Mouse (Mus musculus) intestine, embryonic 14.5 days (tissue): ENCODE data around the gene Napsa. TPM values are rescaled to one million over a fixed set of nuclear protein-coding genes. Genes with fewer than 3 reads are reported as not detected.

Experiments used
- ATAC-seq: fragments of 200-750 bp; cut with Nextera tagmentation; replicated peaks from 2 replicates; pipeline ENCODE4 v1.8.0; 2017; ENCODE audit warnings: low read depth, moderate number of reproducible peaks, moderate TSS enrichment, moderate library complexity; ENCODE audit not compliant: low FRiP score, low TSS enrichment
- DNase-seq: peaks from one replicate; pipeline ENCODE4 v3.0.0-alpha.2; 2018; ENCODE audit warnings: low spot score
- H3K27ac ChIP-seq: fragments of 300-500 bp; sonication (generic); 2 replicates; pipeline ENCODE4 v1.5.1; 2014; ENCODE audit warnings: low read depth, mild to moderate bottlenecking, control low read depth
- H3K27me3 ChIP-seq: fragments of 300-500 bp; sonication (generic); replicated peaks from 2 replicates; pipeline ENCODE4 v1.6.1; 2014; ENCODE audit warnings: low read length, control low read depth; ENCODE audit not compliant: control insufficient read depth, insufficient read depth
- H3K36me3 ChIP-seq: fragments of 300-500 bp; sonication (generic); 2 replicates; pipeline ENCODE4 v1.6.1; 2014; ENCODE audit warnings: low read length, control low read depth; ENCODE audit not compliant: control insufficient read depth, insufficient read depth
- H3K4me1 ChIP-seq: fragments of 300-500 bp; sonication (generic); replicated peaks from 2 replicates; pipeline ENCODE4 v1.6.1; 2014; ENCODE audit warnings: low read length, control low read depth, mixed read lengths; ENCODE audit not compliant: control insufficient read depth, insufficient read depth
- H3K4me2 ChIP-seq: fragments of 300-500 bp; sonication (generic); 2 replicates; pipeline ENCODE4 v1.6.1; 2014; ENCODE audit warnings: low read length
- H3K4me3 ChIP-seq: fragments of 300-500 bp; sonication (generic); 2 replicates; pipeline ENCODE4 v1.5.1; 2014; ENCODE audit warnings: low read depth, low read length, control low read depth, mixed read lengths
- H3K9ac ChIP-seq: fragments of 300-500 bp; sonication (generic); 2 replicates; pipeline ENCODE4 v1.6.1; 2014; ENCODE audit warnings: mild to moderate bottlenecking, low read length
- H3K9me3 ChIP-seq: fragments of 300-500 bp; sonication (generic); 2 replicates; pipeline ENCODE4 v1.6.1; 2016; ENCODE audit warnings: low read length, control low read depth; ENCODE audit not compliant: control insufficient read depth
- WGBS: fragments of 180-500 bp; shearing (Covaris S2); extraction: QIAGEN DNeasy Blood & Tissue Kit; methylation state at CpG from one replicate; pipeline ENCODE4 v1.1.7; 2014; 5-methylcytosine and 5-hydroxymethylcytosine counted together
- polyA plus RNA-seq: library from polyadenylated mRNA; unstranded; fragments of >200 nt; fragmentation: Nextera tagmentation; extraction: Ambion mirVana; gene quantifications from 2 replicates; pipeline ENCODE4 v1.2.1, GENCODE M21; 2014

Napsa gene
- polyA plus RNA-seq, 1 experiment from 2014 or later, result 1.7 TPM

GRCm38 (mm10) chr7:44587676-44588075 lies 15.5 kb downstream of the Napsa start:
- no peak for ATAC-seq
- Histone ChIP-seq H3K9me3 (no peaks in the 10 kb centered on the region), H3K27me3 (peaks cover 75% of the 10 kb centered on the region), H3K36me3 (no peaks in the 10 kb centered on the region), H3K4me3 (no peak overlapping the region), H3K4me2 (0 out of 2 replicates have a peak overlapping the region, but pooled peaks have one; percentile 39), H3K4me1 (peaks cover 15% of the 10 kb centered on the region), H3K9ac (no peak overlapping the region), H3K27ac (no peak overlapping the region)
- no peak for DNase-seq
- 44% methylated on average over 6 of the region's 6 CpGs for whole genome bisulfite sequencing

GRCm38 (mm10) chr7:44588338-44588737 lies 16.2 kb downstream of the Napsa start:
- H3K27me3 ChIP-seq, result peaks cover 82% of the 10 kb centered on the region
- H3K4me3 ChIP-seq, result no peak overlapping the region; the same call in 1 of the 2 replicates
- peak overlapping the region; percentile 66 for H3K4me2 ChIP-seq
- no peak for DNase-seq
- H3K27ac ChIP-seq, result no peak overlapping the region
- H3K9me3 ChIP-seq, result no peaks in the 10 kb centered on the region
- 12% methylated on average over 12 of the region's 12 CpGs for WGBS
- H3K4me1 ChIP-seq, result peaks cover 15% of the 10 kb centered on the region
- no peak overlapping the region for H3K9ac ChIP-seq
- no peaks in the 10 kb centered on the region for H3K36me3 ChIP-seq
- no peak for ATAC-seq

GRCm38 (mm10) chr7:44589149-44589548 lies 17.0 kb downstream of the Napsa start:
- Histone ChIP-seq H3K27ac (no peak overlapping the region), H3K4me3 (peak overlapping the region; percentile 33), H3K4me1 (peaks cover 15% of the 10 kb centered on the region), H3K36me3 (no peaks in the 10 kb centered on the region), H3K9ac (peak overlapping the region; percentile 34; the same call in 1 of the 2 replicates), H3K9me3 (no peaks in the 10 kb centered on the region), H3K27me3 (peaks cover 86% of the 10 kb centered on the region), H3K4me2 (peak overlapping the region; percentile 66)
- ATAC-seq (peak; percentile 40; the same call in 1 of the 2 replicates), DNase-seq (peak; percentile 71)
- WGBS, result under 1% methylated on average over 30 of the region's 33 CpGs

- no peak for DNase-seq
- H3K36me3 ChIP-seq, result no peaks in the 10 kb centered on the region
- H3K9me3 ChIP-seq, result no peaks in the 10 kb centered on the region
- H3K4me3 ChIP-seq, result peak overlapping the region; percentile 47; the same call in 1 of the 2 replicates
- no peak overlapping the region for H3K27ac ChIP-seq
- ATAC-seq, result no peak
- H3K9ac ChIP-seq, result no peak overlapping the region
- H3K27me3 ChIP-seq, result peaks cover 85% of the 10 kb centered on the region
- peaks cover 15% of the 10 kb centered on the region for H3K4me1 ChIP-seq
- WGBS, result 6% methylated on average over 13 of the region's 13 CpGs
- peak overlapping the region; percentile 97 for H3K4me2 ChIP-seq
Measured at GRCm38 (mm10) chr7:44589946-44590345, 17.8 kb downstream of the Napsa start.

GRCm38 (mm10) chr7:44590402-44591347 lies 18.5 kb downstream of the Napsa start, which contains the start of gene Kcnc3:
Gene Kcnc3 (plus strand): TSS chr7:44590664.
- Histone ChIP-seq H3K9ac (peak within 1 kb of the TSS; percentile 38), H3K9me3 (no peaks in the 10 kb centered on the region), H3K4me2 (peak within 1 kb of the TSS; percentile 97), H3K36me3 (no peaks in the 10 kb centered on the region), H3K4me3 (peak within 1 kb of the TSS; percentile 47), H3K27ac (no peak within 1 kb of the TSS), H3K27me3 (peaks cover 78% of the 10 kb centered on the region), H3K4me1 (peaks cover 15% of the 10 kb centered on the region)
- under 1% methylated on average over 79 of the region's 80 CpGs for WGBS
- peak; percentile 92 for DNase-seq
- peak; percentile 89 for ATAC-seq

GRCm38 (mm10) chr7:44591348-44592116 lies 19.4 kb downstream of the Napsa start:
- Histone ChIP-seq H3K4me3 (peak overlapping the region; percentile 47), H3K4me1 (peaks cover 15% of the 10 kb centered on the region), H3K9me3 (no peaks in the 10 kb centered on the region), H3K27me3 (peaks cover 69% of the 10 kb centered on the region), H3K9ac (peak overlapping the region; percentile 38), H3K4me2 (peak overlapping the region; percentile 97), H3K36me3 (no peaks in the 10 kb centered on the region), H3K27ac (no peak overlapping the region)
- ATAC-seq (no peak), DNase-seq (no peak)
- WGBS, result under 1% methylated on average over 53 of the region's 60 CpGs

- DNase-seq, result no peak
- 5% methylated on average over 15 of the region's 15 CpGs for WGBS
- ATAC-seq, result no peak
- Histone ChIP-seq H3K27me3 (peaks cover 54% of the 10 kb centered on the region), H3K9me3 (no peaks in the 10 kb centered on the region), H3K36me3 (no peaks in the 10 kb centered on the region), H3K27ac (no peak overlapping the region), H3K4me1 (peaks cover 15% of the 10 kb centered on the region), H3K4me3 (no peak overlapping the region), H3K4me2 (no peak overlapping the region), H3K9ac (no peak overlapping the region)
Measured at GRCm38 (mm10) chr7:44593051-44593450, 20.9 kb downstream of the Napsa start.

- no peak overlapping the region for H3K4me3 ChIP-seq
- peaks cover 13% of the 10 kb centered on the region for H3K4me1 ChIP-seq
- no peak overlapping the region for H3K27ac ChIP-seq
- no peaks in the 10 kb centered on the region for H3K36me3 ChIP-seq
- peak overlapping the region; percentile 11; the same call in 1 of the 2 replicates for H3K4me2 ChIP-seq
- peak; percentile 95 for DNase-seq
- WGBS, result under 1% methylated on average over 22 of the region's 22 CpGs
- peaks cover 47% of the 10 kb centered on the region for H3K27me3 ChIP-seq
- H3K9me3 ChIP-seq, result no peaks in the 10 kb centered on the region
- ATAC-seq, result peak; percentile 18; the same call in 1 of the 2 replicates
- no peak overlapping the region for H3K9ac ChIP-seq
Measured at GRCm38 (mm10) chr7:44593775-44594174, 21.6 kb downstream of the Napsa start.
